Mouse (Mus musculus): ENCODE results near the gene Srbd1.
A peak's percentile ranks its signal among the peaks of the same experiment; 100 is the strongest.

The Srbd1 gene

GRCm38 (mm10) chr17:86145079-86145951, at the start of gene Srbd1:
Srbd1 (minus strand) TSS chr17:86145175.
- peak; percentile 95 for DNase-seq (ENCODE audit: extremely low spot score)

GRCm38 (mm10) chr17:86193979-86194378, 49.0 kb upstream of the Srbd1 start:
- DNase-seq (ENCODE audit: extremely low spot score) = no peak

- DNase-seq (ENCODE audit: extremely low spot score) = no peak
Observed at GRCm38 (mm10) chr17:86187777-86188176, 42.8 kb upstream of the Srbd1 start.

GRCm38 (mm10) chr17:86185584-86185983, 40.6 kb upstream of the Srbd1 start:
- DNase-seq (ENCODE audit: extremely low spot score) = no peak

GRCm38 (mm10) chr17:86184552-86185209, 39.7 kb upstream of the Srbd1 start:
- no peak for DNase-seq (ENCODE audit: extremely low spot score)

- no peak for DNase-seq (ENCODE audit: extremely low spot score)
Observed at GRCm38 (mm10) chr17:86183788-86184187, 38.8 kb upstream of the Srbd1 start.

GRCm38 (mm10) chr17:86176722-86177121, 31.7 kb upstream of the Srbd1 start:
- DNase-seq (ENCODE audit: extremely low spot score) = no peak

- no peak for DNase-seq (ENCODE audit: extremely low spot score)
Observed at GRCm38 (mm10) chr17:86175516-86175915, 30.5 kb upstream of the Srbd1 start.

GRCm38 (mm10) chr17:86170164-86170958, 25.4 kb upstream of the Srbd1 start:
- no peak for DNase-seq (ENCODE audit: extremely low spot score)

GRCm38 (mm10) chr17:86169092-86169491, 24.1 kb upstream of the Srbd1 start:
- DNase-seq (ENCODE audit: extremely low spot score) = no peak

- peak; percentile 48 for DNase-seq (ENCODE audit: extremely low spot score)
Observed at GRCm38 (mm10) chr17:86168231-86168981, 23.4 kb upstream of the Srbd1 start.

GRCm38 (mm10) chr17:86167320-86168230, 22.6 kb upstream of the Srbd1 start, which contains the start of gene Prkce:
Prkce (plus strand) TSS chr17:86167785.
- DNase-seq (ENCODE audit: extremely low spot score) = peak; percentile 92

GRCm38 (mm10) chr17:86166567-86167319, 21.8 kb upstream of the Srbd1 start:
- DNase-seq (ENCODE audit: extremely low spot score) = peak; percentile 79

- DNase-seq (ENCODE audit: extremely low spot score) = no peak
Observed at GRCm38 (mm10) chr17:86166051-86166566, 21.1 kb upstream of the Srbd1 start.

- DNase-seq (ENCODE audit: extremely low spot score) = no peak
Observed at GRCm38 (mm10) chr17:86164416-86164815, 19.4 kb upstream of the Srbd1 start.

- DNase-seq (ENCODE audit: extremely low spot score) = no peak
Observed at GRCm38 (mm10) chr17:86162672-86163071, 17.7 kb upstream of the Srbd1 start.

GRCm38 (mm10) chr17:86156999-86157398, 12.0 kb upstream of the Srbd1 start:
- no peak for DNase-seq (ENCODE audit: extremely low spot score)

GRCm38 (mm10) chr17:86150867-86151348, 5.9 kb upstream of the Srbd1 start:
- peak; percentile 85 for DNase-seq (ENCODE audit: extremely low spot score)

GRCm38 (mm10) chr17:86149726-86150125, 4.8 kb upstream of the Srbd1 start:
- no peak for DNase-seq (ENCODE audit: extremely low spot score)
